Mouse (Mus musculus) CD4-positive, CD25-positive, alpha-beta regulatory T cell, adult 2 months (primary cell): ENCODE measurements around the gene Gm8024.
"Not testable (repeated sequence)": the region's sequence is repeated elsewhere in the genome, so short reads cannot be mapped to it uniquely, and the experiment has no call there.

Source experiments
- DNase-seq: peaks from one replicate; pipeline ENCODE4 v3.0.0-alpha.2; 2012; ENCODE audit warnings: low read depth, low spot score

Gm8024 gene

GRCm38 (mm10) chr14:42524182-42524581 lies at the start of gene Gm8024:
TSS of gene Gm8024 (minus strand) at chr14:42524282.
- DNase-seq = not testable (repeated sequence)

- DNase-seq = not testable (repeated sequence)
Measured at GRCm38 (mm10) chr14:42543170-42543701, 19.2 kb upstream of the Gm8024 start.

- not testable (repeated sequence) for DNase-seq
Measured at GRCm38 (mm10) chr14:42542316-42543169, 18.5 kb upstream of the Gm8024 start.

- DNase-seq = not testable (repeated sequence)
Measured at GRCm38 (mm10) chr14:42502249-42502648, 21.8 kb downstream of the Gm8024 start, which contains the start of gene Gm8020. TSS of gene Gm8020 (minus strand) at chr14:42502349.
